Mouse (Mus musculus): ENCODE measurements at regions not wholly inside any gene's neighbourhood (a gene's known extent, or its start where the extent isn't known, plus 50 kb on each side); places are given as distances from the start of the nearest gene placed in this dataset.

GRCm38 (mm10) chr14:19279096-19279495 lies 139.6 kb downstream of the Gm21738 start:
- no peaks in the 10 kb centered on the region for H3K36me3 ChIP-seq (replicated peaks in 1 of 2; ENCODE audit: control insufficient read depth in 1 of 2, insufficient read depth in 1 of 2, low read length in 1 of 2)
- dilution Hi-C loops (cut with MboI; ENCODE audit: extremely low pct_ligation_motif_present, extremely low pct_unique_long_range_greater_than_20kb, low sequenced_read_pairs) (no loop called here), in situ Hi-C loops (cut with MboI; ENCODE audit: low pct_ligation_motif_present, low pct_unique_long_range_greater_than_20kb, low sequenced_read_pairs) (no loop called here)
- H3K27me3 ChIP-seq (replicated peaks), result no peaks in the 10 kb centered on the region
- H3K4me1 ChIP-seq (ENCODE audit: control insufficient read depth in 1 of 2, insufficient read depth in 2 of 2), result peaks cover 0 to 6% of the 10 kb centered on the region in 2 experiments; a peak in 1 of 4 replicates
- no peak for TF ChIP-seq GABPA (IDR thresholded peaks at IDR 0.05; ENCODE audit: insufficient replicate concordance, low read depth, low read length)
- no peak for TF ChIP-seq CHD1 (IDR thresholded peaks at IDR 0.05; ENCODE audit: low read depth, low read length)
- no peak for TF ChIP-seq CTCF (conservative IDR thresholded peaks at IDR 0.05 in 1 of 2, IDR thresholded peaks at IDR 0.05 in 1 of 2; ENCODE audit: low read depth in 2 of 2, low read length in 2 of 2)
- no peak for TF ChIP-seq EP300 (IDR thresholded peaks at IDR 0.05; ENCODE audit: low read length)
- H3K79me2 ChIP-seq (replicated peaks; ENCODE audit: control insufficient read depth, extremely low read depth, insufficient read depth, poor library complexity, severe bottlenecking), result no peaks in the 10 kb centered on the region
- H3K27ac ChIP-seq (ENCODE audit: insufficient read depth, low read depth), result no peak overlapping the region
- H3K4me3 ChIP-seq (replicated peaks in 1 of 3; ENCODE audit: low read depth in 2 of 3, low read length in 2 of 3, poor library complexity in 1 of 3), result no peak overlapping the region
- no peak overlapping the region for H3K4me2 ChIP-seq (ENCODE audit: insufficient read depth, low read depth, poor library complexity, severe bottlenecking)
- H3K9ac ChIP-seq (ENCODE audit: insufficient read depth, low read depth), result no peak overlapping the region
- no peaks in the 10 kb centered on the region for H3K9me3 ChIP-seq (replicated peaks; ENCODE audit: low read length)
- DNase-seq (ENCODE audit: extremely low read depth), result no peak

GRCm38 (mm10) chr14:19277777-19278385 lies 140.8 kb downstream of the Gm21738 start:
- no peak overlapping the region for H3K27ac ChIP-seq (ENCODE audit: insufficient read depth, low read depth)
- no peaks in the 10 kb centered on the region for H3K36me3 ChIP-seq (replicated peaks in 1 of 2; ENCODE audit: control insufficient read depth in 1 of 2, insufficient read depth in 1 of 2, low read length in 1 of 2)
- peaks cover 0 to 6% of the 10 kb centered on the region in 2 experiments; a peak in 1 of 4 replicates for H3K4me1 ChIP-seq (ENCODE audit: control insufficient read depth in 1 of 2, insufficient read depth in 2 of 2)
- H3K9me3 ChIP-seq (replicated peaks; ENCODE audit: low read length), result no peaks in the 10 kb centered on the region
- H3K79me2 ChIP-seq (replicated peaks; ENCODE audit: control insufficient read depth, extremely low read depth, insufficient read depth, poor library complexity, severe bottlenecking), result no peaks in the 10 kb centered on the region
- no peak overlapping the region for H3K9ac ChIP-seq (ENCODE audit: insufficient read depth, low read depth)
- no peak for TF ChIP-seq MAX (IDR thresholded peaks at IDR 0.05; ENCODE audit: low read length)
- TF ChIP-seq PAX5 (IDR thresholded peaks at IDR 0.05; ENCODE audit: low read length), result no peak
- no peak for TF ChIP-seq EP300 (IDR thresholded peaks at IDR 0.05; ENCODE audit: low read length)
- TF ChIP-seq CTCF (conservative IDR thresholded peaks at IDR 0.05 in 1 of 2, IDR thresholded peaks at IDR 0.05 in 1 of 2; ENCODE audit: low read depth in 2 of 2, low read length in 2 of 2), result no peak
- TF ChIP-seq CHD1 (IDR thresholded peaks at IDR 0.05; ENCODE audit: low read depth, low read length), result no peak
- no peak for TF ChIP-seq NRF1 (IDR thresholded peaks at IDR 0.05; ENCODE audit: low read depth, low read length)
- TF ChIP-seq MXI1 (IDR thresholded peaks at IDR 0.05; ENCODE audit: low read depth, low read length), result no peak
- no peak for TF ChIP-seq POLR2A (IDR thresholded peaks at IDR 0.05; ENCODE audit: low read depth, low read length)
- TF ChIP-seq SMC3 (IDR thresholded peaks at IDR 0.05; ENCODE audit: low read depth, low read length), result no peak
- TF ChIP-seq CHD2 (IDR thresholded peaks at IDR 0.05; ENCODE audit: low read length), result no peak
- TF ChIP-seq ZC3H11A (IDR thresholded peaks at IDR 0.05; ENCODE audit: low read depth, low read length), result no peak
- TF ChIP-seq USF2 (conservative IDR thresholded peaks at IDR 0.05; ENCODE audit: low read depth, low read length), result no peak
- TF ChIP-seq RCOR1 (conservative IDR thresholded peaks at IDR 0.05; ENCODE audit: low read depth, low read length), result no peak
- no peak overlapping the region for H3K4me2 ChIP-seq (ENCODE audit: insufficient read depth, low read depth, poor library complexity, severe bottlenecking)
- H3K4me3 ChIP-seq (replicated peaks in 1 of 3; ENCODE audit: low read depth in 2 of 3, low read length in 2 of 3, poor library complexity in 1 of 3), result no peak overlapping the region
- peak; percentile 96 for DNase-seq (ENCODE audit: extremely low read depth)
- no peaks in the 10 kb centered on the region for H3K27me3 ChIP-seq (replicated peaks)
- dilution Hi-C loops (cut with MboI; ENCODE audit: extremely low pct_ligation_motif_present, extremely low pct_unique_long_range_greater_than_20kb, low sequenced_read_pairs) (no loop called here), in situ Hi-C loops (cut with MboI; ENCODE audit: low pct_ligation_motif_present, low pct_unique_long_range_greater_than_20kb, low sequenced_read_pairs) (no loop called here)
